Mouse (Mus musculus) limb, embryonic 14.5 days (tissue): ENCODE measurements around the gene Vil1. TPM values are rescaled to one million over a fixed set of nuclear protein-coding genes. Genes with fewer than 3 reads are reported as not detected.
"Not testable (repeated sequence)": the region's sequence is repeated elsewhere in the genome, so short reads cannot be mapped to it uniquely, and the experiment has no call there.

Source experiments
- ATAC-seq: fragments of 200-750 bp; cut with Nextera tagmentation; 2 replicates; pipeline ENCODE4 v1.8.0; 2017; ENCODE audit warnings: low read depth, moderate number of reproducible peaks, moderate TSS enrichment; ENCODE audit not compliant: low FRiP score
- DNase-seq: peaks from one replicate; pipeline ENCODE4 v3.0.0-alpha.2; 2015; ENCODE audit warnings: low spot score
- H3K27ac ChIP-seq: fragments of 300-500 bp; sonication (generic); replicated peaks from 2 replicates; pipeline ENCODE4 v1.5.1; 2014; ENCODE audit warnings: low read depth, mild to moderate bottlenecking, low read length, moderate library complexity, mixed read lengths
- H3K27me3 ChIP-seq: fragments of 300-500 bp; sonication (generic); 2 replicates; pipeline ENCODE4 v1.6.1; 2014; ENCODE audit warnings: low read length, mixed read lengths; ENCODE audit not compliant: control insufficient read depth, insufficient read depth
- H3K36me3 ChIP-seq: fragments of 300-500 bp; sonication (generic); 2 replicates; pipeline ENCODE4 v1.6.1; 2014; ENCODE audit warnings: mild to moderate bottlenecking, low read length, moderate library complexity, mixed read lengths; ENCODE audit not compliant: control insufficient read depth, insufficient read depth
- H3K4me1 ChIP-seq: fragments of 300-500 bp; sonication (generic); 2 replicates; pipeline ENCODE4 v1.6.1; 2014; ENCODE audit warnings: antibody characterized with exemption, low read length, mixed read lengths; ENCODE audit not compliant: control insufficient read depth, insufficient read depth
- H3K4me2 ChIP-seq: fragments of 300-500 bp; sonication (generic); replicated peaks from 2 replicates; pipeline ENCODE4 v1.6.1; 2014; ENCODE audit warnings: low read depth, mild to moderate bottlenecking, low read length, moderate library complexity; ENCODE audit not compliant: severe bottlenecking
- H3K4me3 ChIP-seq: fragments of 300-500 bp; sonication (generic); replicated peaks from 2 replicates; pipeline ENCODE4 v1.5.1; 2014; ENCODE audit warnings: low read length
- H3K9ac ChIP-seq: fragments of 300-500 bp; sonication (generic); 2 replicates; pipeline ENCODE4 v1.6.1; 2014; ENCODE audit warnings: mild to moderate bottlenecking, low read depth, low read length, moderate library complexity; ENCODE audit not compliant: severe bottlenecking
- H3K9me3 ChIP-seq: fragments of 300-500 bp; sonication (generic); 2 replicates; pipeline ENCODE4 v1.6.1; 2016; ENCODE audit warnings: low read length; ENCODE audit not compliant: control insufficient read depth
- POLR2A ChIP-seq: fragments of 200-500 bp; IDR thresholded peaks from 2 replicates; pipeline ENCODE4 v1.8.0; 2012; ENCODE audit warnings: inconsistent platforms, mild to moderate bottlenecking, moderate library complexity, borderline replicate concordance; ENCODE audit not compliant: insufficient read depth, insufficient read length; ENCODE audit errors: extremely low read depth
- WGBS: fragments of 180-500 bp; shearing (Covaris S2); extraction: QIAGEN DNeasy Blood & Tissue Kit; methylation state at CpG from one replicate; pipeline ENCODE4 v1.1.7; 2014; 5-methylcytosine and 5-hydroxymethylcytosine counted together
- polyA plus RNA-seq, 2 experiments: library from polyadenylated mRNA; depleted of rRNA in 1 of 2; stranded (reverse) in 1 of 2; unstranded in 1 of 2; fragments of >200 nt; fragmentation: Nextera tagmentation in 1 of 2; extraction: Ambion mirVana in 1 of 2; gene quantifications; 2 replicates each; pipeline versions ENCODE4 v1.2.1 to v1.2.3; 2012 to 2014

Gene Vil1
- polyA plus RNA-seq, 2 experiments, result 0.10 to 0.14 TPM

- 93% methylated on average over 15 of the region's 15 CpGs for WGBS
- ATAC-seq (no peak), DNase-seq (no peak)
- H3K27me3 ChIP-seq, result no peaks in the 10 kb centered on the region
- H3K4me1 ChIP-seq, result peaks cover 14% of the 10 kb centered on the region
- TF ChIP-seq POLR2A, result no peak
- no peaks in the 10 kb centered on the region for H3K9me3 ChIP-seq
- H3K36me3 ChIP-seq, result peaks cover 25% of the 10 kb centered on the region
- no peak overlapping the region for H3K27ac ChIP-seq
- no peak overlapping the region for H3K4me3 ChIP-seq
- H3K4me2 ChIP-seq, result no peak overlapping the region
- no peak overlapping the region for H3K9ac ChIP-seq
Measured at GRCm38 (mm10) chr1:74394858-74395257, 14.3 kb upstream of the Vil1 start.

- Histone ChIP-seq H3K4me3 (no peak overlapping the region), H3K27ac (no peak overlapping the region), H3K27me3 (no peaks in the 10 kb centered on the region), H3K9ac (no peak overlapping the region), H3K4me2 (no peak overlapping the region), H3K36me3 (peaks cover 25% of the 10 kb centered on the region), H3K4me1 (peaks cover 14% of the 10 kb centered on the region), H3K9me3 (no peaks in the 10 kb centered on the region)
- ATAC-seq, result no peak
- no peak for DNase-seq
- WGBS, result 88% methylated on average over 11 of the region's 13 CpGs
- TF ChIP-seq POLR2A, result no peak
Measured at GRCm38 (mm10) chr1:74395290-74395689, 13.9 kb upstream of the Vil1 start.

- H3K9me3 ChIP-seq, H3K27me3 ChIP-seq, DNase-seq, ATAC-seq: not testable (repeated sequence)
- peak overlapping the region; percentile 73 for H3K27ac ChIP-seq
- peak overlapping the region; percentile 78 for H3K4me2 ChIP-seq
- peaks cover 25% of the 10 kb centered on the region for H3K36me3 ChIP-seq
- peaks cover 10% of the 10 kb centered on the region; the same call in 1 of the 2 replicates for H3K4me1 ChIP-seq
- H3K4me3 ChIP-seq, result peak overlapping the region; percentile 37
- peak overlapping the region; percentile 57; the same call in 1 of the 2 replicates for H3K9ac ChIP-seq
- WGBS, result 6% methylated on average over 10 of the region's 12 CpGs
Measured at GRCm38 (mm10) chr1:74396456-74397222, 12.5 kb upstream of the Vil1 start.

DNA sequence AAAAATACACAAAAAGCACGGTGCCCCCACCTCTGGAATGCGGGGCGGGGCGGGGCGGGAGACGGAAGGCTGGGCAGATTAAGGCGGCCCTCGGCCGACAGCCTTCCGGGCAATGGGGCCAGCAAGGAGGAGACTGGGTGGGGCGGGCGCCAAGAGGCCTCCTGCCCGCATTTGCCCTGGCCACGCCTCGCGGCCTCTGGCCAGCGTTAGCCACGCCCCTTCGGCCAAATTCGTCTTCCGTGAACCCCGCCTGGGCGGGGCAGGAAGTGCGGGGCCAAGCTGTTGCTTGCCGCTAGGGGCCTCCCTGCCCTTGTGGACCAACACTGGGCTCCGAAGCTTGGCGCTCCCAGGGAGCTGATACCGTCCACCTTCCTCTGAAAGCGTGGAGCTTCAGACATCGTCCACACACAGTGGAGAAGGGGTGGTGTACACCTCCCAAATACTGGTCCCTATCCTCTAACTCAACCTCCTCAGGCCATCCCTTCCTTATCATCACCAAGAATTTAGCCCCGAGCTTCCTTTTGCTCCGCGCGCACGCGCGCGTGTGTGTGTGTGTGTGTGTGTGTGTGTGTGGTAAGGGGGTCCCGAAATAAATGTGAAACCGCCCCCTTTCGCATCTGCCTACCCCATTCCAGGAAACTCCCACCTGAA is 11.8 kb upstream of the Vil1 start:
- peak overlapping the region; percentile 73 for H3K27ac ChIP-seq
- no peaks in the 10 kb centered on the region for H3K9me3 ChIP-seq
- peak; percentile 66; the same call in 1 of the 2 replicates for TF ChIP-seq POLR2A
- ATAC-seq (peak; percentile 87), DNase-seq (peak; percentile 96)
- peaks cover 25% of the 10 kb centered on the region for H3K36me3 ChIP-seq
- peak overlapping the region; percentile 78 for H3K4me2 ChIP-seq
- H3K4me1 ChIP-seq, result peaks cover 10% of the 10 kb centered on the region; the same call in 1 of the 2 replicates
- WGBS, result under 1% methylated on average over 38 of the region's 41 CpGs
- H3K4me3 ChIP-seq, result peak overlapping the region; percentile 37
- no peaks in the 10 kb centered on the region for H3K27me3 ChIP-seq
- peak overlapping the region; percentile 57 for H3K9ac ChIP-seq

DNA sequence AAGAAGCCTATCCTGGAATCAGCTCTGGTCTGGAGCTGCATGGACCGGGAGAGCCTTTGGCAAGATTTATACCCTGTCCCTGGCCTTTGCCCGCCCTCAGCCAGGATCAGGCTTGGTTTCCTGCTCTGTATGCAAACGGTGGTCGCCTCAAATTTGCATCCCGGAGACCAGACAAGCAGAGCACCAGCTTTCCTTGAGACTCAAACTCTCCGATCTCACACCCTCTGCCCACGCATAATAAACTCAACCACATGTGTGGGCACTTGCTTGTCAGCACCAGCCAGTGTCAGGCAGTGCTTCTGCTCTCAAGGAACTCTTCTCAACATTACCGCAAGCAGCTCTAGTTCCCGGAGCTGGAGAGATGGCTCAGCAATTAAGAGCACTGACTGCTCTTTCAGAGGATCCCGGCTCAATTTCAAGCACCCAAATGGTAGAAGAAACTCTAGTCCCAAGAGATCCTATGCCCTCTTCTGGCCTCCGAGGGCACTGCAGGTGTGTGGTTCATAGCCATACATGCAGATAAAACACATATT is 11.2 kb upstream of the Vil1 start:
- H3K9ac ChIP-seq, result peak overlapping the region; percentile 57
- no peaks in the 10 kb centered on the region for H3K27me3 ChIP-seq
- no peaks in the 10 kb centered on the region for H3K9me3 ChIP-seq
- peaks cover 6% of the 10 kb centered on the region; the same call in 1 of the 2 replicates for H3K4me1 ChIP-seq
- peak overlapping the region; percentile 73 for H3K27ac ChIP-seq
- no peak for TF ChIP-seq POLR2A
- H3K36me3 ChIP-seq, result peaks cover 25% of the 10 kb centered on the region
- H3K4me2 ChIP-seq, result peak overlapping the region; percentile 78
- peak overlapping the region; percentile 37 for H3K4me3 ChIP-seq
- ATAC-seq, result peak; percentile 36
- DNase-seq, result peak; percentile 68
- WGBS, result 3% methylated on average over 11 of the region's 11 CpGs
